ENCODE assay signal across 10 mouse cellular contexts in the genomic region with DNA sequence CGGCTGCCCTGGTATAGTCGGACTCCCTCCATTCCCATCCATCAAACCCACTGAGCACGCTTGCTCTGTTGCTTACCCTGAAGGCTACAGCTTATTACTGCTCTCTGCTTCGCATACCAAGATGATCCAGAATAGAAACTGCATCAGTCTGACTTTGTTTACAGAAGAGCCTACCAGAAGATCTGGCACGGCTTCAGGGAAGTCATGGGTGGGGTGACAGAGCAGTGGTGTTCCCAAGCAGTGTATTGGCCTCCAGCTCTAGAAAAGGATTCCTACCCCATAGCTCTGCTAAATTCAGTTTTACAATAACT.
DNase-seq lines count a peak whose midpoint lies in the region; ATAC-seq lines count a peak whose summit lies in the region.
"Had no signal": no experiment of that assay in that cellular context is flagged by ENCODE, and none has a peak within 500 bp of the region (broad histone marks: within the 10 kb centered on the region; RNA-seq: fewer than 3 reads in every experiment).

No protein-coding gene starts in this region.

- WGBS in heart, embryonic 16.5 days, result 45% methylated on average over 5 of the region's 5 CpGs
- WGBS in neural tube, embryonic 14.5 days, result 30% methylated on average over 5 of the region's 5 CpGs

- H3K36me3 ChIP-seq in heart, embryonic 16.5 days (ENCODE audit: control insufficient read depth, insufficient read depth), result no peaks in the 10 kb centered on the region
- no peaks in the 10 kb centered on the region for H3K36me3 ChIP-seq in neural tube, embryonic 14.5 days (ENCODE audit: control insufficient read depth, insufficient read depth, low read length)
- H3K36me3 ChIP-seq: liver, embryonic 15.5 days had no signal

- DNase-seq in kidney, adult 18-20 months, result peak; percentile 15
- no peak for DNase-seq in kidney, adult 11 months
- peak; percentile 16 to 37 for DNase-seq in kidney, postnatal 4 days
- no peak for DNase-seq in spleen, postnatal 4 days (ENCODE audit: low spot score in 2 of 2)
- no peak for DNase-seq in left cerebral cortex, adult 8-10 months (ENCODE audit: low spot score in 2 of 2)
- DNase-seq in left cerebral cortex, adult 11 months (ENCODE audit: low spot score), result no peak
- DNase-seq: right cerebral cortex, postnatal 4 days had no signal

- H3K4me2 ChIP-seq in heart, embryonic 16.5 days (ENCODE audit: low read depth, low read length), result no peak overlapping the region
- no peak overlapping the region for H3K4me2 ChIP-seq in neural tube, embryonic 14.5 days (ENCODE audit: low read depth, low read length)
- H3K4me2 ChIP-seq: liver, embryonic 15.5 days had no signal

- H3K9ac ChIP-seq in heart, embryonic 16.5 days (ENCODE audit: low read length), result no peak overlapping the region
- no peak overlapping the region for H3K9ac ChIP-seq in neural tube, embryonic 14.5 days (replicated peaks; ENCODE audit: low read depth, low read length)
- H3K9ac ChIP-seq: liver, embryonic 15.5 days had no signal

- no peaks in the 10 kb centered on the region for H3K9me3 ChIP-seq in heart, embryonic 16.5 days (replicated peaks; ENCODE audit: control insufficient read depth, low read length)
- no peaks in the 10 kb centered on the region for H3K9me3 ChIP-seq in neural tube, embryonic 14.5 days (ENCODE audit: control insufficient read depth, low read length)
- H3K9me3 ChIP-seq: liver, embryonic 15.5 days had no signal

- ATAC-seq in heart, embryonic 16.5 days (replicated peaks; ENCODE audit: extremely low read depth, insufficient read depth, low FRiP score), result no peak
- 0 out of 2 replicates have a peak, but pooled peaks have one; percentile 50 for ATAC-seq in neural tube, embryonic 14.5 days (ENCODE audit: low read depth)

- peak overlapping the region; percentile 70 for H3K27ac ChIP-seq in heart, embryonic 16.5 days (ENCODE audit: low read length)
- peak overlapping the region; percentile 57; the same call in 1 of the 2 replicates for H3K27ac ChIP-seq in neural tube, embryonic 14.5 days (ENCODE audit: low read depth, low read length)
- H3K27ac ChIP-seq: liver, embryonic 15.5 days had no signal

- H3K4me3 ChIP-seq in heart, embryonic 16.5 days (ENCODE audit: low read length), result no peak overlapping the region
- no peak overlapping the region for H3K4me3 ChIP-seq in neural tube, embryonic 14.5 days (ENCODE audit: low read depth, low read length)
- H3K4me3 ChIP-seq: liver, embryonic 15.5 days had no signal

- no peaks in the 10 kb centered on the region for H3K27me3 ChIP-seq in heart, embryonic 16.5 days (ENCODE audit: control insufficient read depth, insufficient read depth, low read length)
- H3K27me3 ChIP-seq in neural tube, embryonic 14.5 days (ENCODE audit: control insufficient read depth, insufficient read depth, low read length), result no peaks in the 10 kb centered on the region
- H3K27me3 ChIP-seq: liver, embryonic 15.5 days had no signal

- H3K4me1 ChIP-seq in heart, embryonic 16.5 days (ENCODE audit: control insufficient read depth, insufficient read depth, low read length), result peaks cover 13% of the 10 kb centered on the region
- peaks cover 21% of the 10 kb centered on the region for H3K4me1 ChIP-seq in neural tube, embryonic 14.5 days (ENCODE audit: control insufficient read depth, insufficient read depth, low read length)
- H3K4me1 ChIP-seq: liver, embryonic 15.5 days had no signal

Comparison
In these comparisons a context has a peak if more than half of its experiments do, and no peak if none do; other contexts are left out.
1. DNase-seq: peak in kidney, adult 18-20 months (single experiment) and kidney, postnatal 4 days (2 of 2); none in kidney, adult 11 months (single experiment), spleen, postnatal 4 days (0 of 2), left cerebral cortex, adult 8-10 months (0 of 2) and left cerebral cortex, adult 11 months (single experiment).